Mouse (Mus musculus): Measurements from ENCODE around the gene Scarf1.

- TF ChIP-seq POLR2A (IDR thresholded peaks at IDR 0.05; ENCODE audit: borderline replicate concordance, extremely low read depth, insufficient read depth, insufficient read length, poor library complexity, severe bottlenecking) (no peak), CTCF (IDR thresholded peaks at IDR 0.05; ENCODE audit: borderline replicate concordance, extremely low read depth, insufficient read depth, insufficient read length) (peak; percentile 96)
These were observed 17.0 kb downstream of the Scarf1 start for GRCm38 (mm10) chr11:75530325-75530724.

All from brain, embryonic 14.5 days (tissue).